Mouse (Mus musculus) heart, postnatal 36 days (tissue): ENCODE measurements around the gene Ldhc. TPM values are rescaled to one million over a fixed set of nuclear protein-coding genes. Genes with fewer than 3 reads are reported as not detected.
A peak's percentile ranks its signal among the peaks of the same experiment; 100 is the strongest.
"Not testable (repeated sequence)": the region's sequence is repeated elsewhere in the genome, so short reads cannot be mapped to it uniquely, and the experiment has no call there.

Source experiments
- DNase-seq, 2 experiments: peaks; one replicate each; pipeline ENCODE4 v3.0.0; 2021 to 2022
- intact Hi-C: fragments of 180-260 bp; cut with DNase I; formaldehyde crosslinking; loops from one replicate; pipeline ENCODE4 v1.15.1; 2025
- total RNA-seq, 2 experiments: library from RNA; stranded (reverse); gene quantifications; 2 replicates each; pipeline ENCODE4 v1.2.3; 2021

Ldhc gene
- total RNA-seq, 2 experiments from 2014 or later = not detected

GRCm38 (mm10) chr7:46881941-46882340 is 20.9 kb downstream of the Ldhc start:
- intact Hi-C loops, DNase-seq: not testable (repeated sequence)

- no peak for DNase-seq
- intact Hi-C loops = no loop called here
Measured at GRCm38 (mm10) chr7:46883304-46883703, 22.3 kb downstream of the Ldhc start.

- intact Hi-C loops = no loop called here
- DNase-seq = no peak
Measured at GRCm38 (mm10) chr7:46895511-46895910, 34.5 kb downstream of the Ldhc start.

- no peak for DNase-seq
- intact Hi-C loops = no loop called here
Measured at GRCm38 (mm10) chr7:46899343-46899742, 38.3 kb downstream of the Ldhc start.

- DNase-seq = no peak
- intact Hi-C loops = loop anchor here (10.0 kb wide), 1 partner anchor 206 kb away; no protein-coding TSS in a partner anchor
Measured at GRCm38 (mm10) chr7:46911250-46911649, 50.2 kb downstream of the Ldhc start.

GRCm38 (mm10) chr7:46916376-46916775 is 55.4 kb downstream of the Ldhc start:
- DNase-seq = no peak
- intact Hi-C loops = loop anchor here (5.0 to 10.0 kb wide), 4 partner anchors 69 to 212 kb away; partner anchors contain the start of genes Gtf2h1 and Hps5

GRCm38 (mm10) chr7:46918678-46919371 is 57.8 kb downstream of the Ldhc start:
- DNase-seq = no peak
- intact Hi-C loops = loop anchor here (5.0 to 10.0 kb wide), 4 partner anchors 72 to 214 kb away; partner anchors contain the start of genes Gtf2h1 and Hps5

- DNase-seq = peak; percentile 93 to 95
- intact Hi-C loops = loop anchor here (2.0 to 10.0 kb wide), 6 partner anchors 37 to 1055 kb away; partner anchors contain the start of genes Gtf2h1 and Hps5
Measured at GRCm38 (mm10) chr7:46919551-46920176, 58.7 kb downstream of the Ldhc start, which contains the start of gene Tsg101. TSS of gene Tsg101 (minus strand) at chr7:46919969.

GRCm38 (mm10) chr7:46922075-46922474 is 61.1 kb downstream of the Ldhc start:
- no peak for DNase-seq
- intact Hi-C loops = loop anchor here (10.0 kb wide), 1 partner anchor 1057 kb away; no protein-coding TSS in a partner anchor

Other genes with a start within 250 kb of the Ldhc start
- gene Sergef, start 221.4 kb upstream of the Ldhc start, total RNA-seq = 1 to 10 TPM; 3.0 to 4.7 TPM
- not detected for gene Tph1, start 188.7 kb upstream of the Ldhc start, total RNA-seq
- gene Saal1, start 150.5 kb upstream of the Ldhc start, total RNA-seq = 1 to 10 TPM; 3.8 to 4.3 TPM
- gene Saa3, start 145.5 kb upstream of the Ldhc start, total RNA-seq = 1 to 10 TPM; 1.4 to 1.8 TPM
- gene Saa4, start 128.6 kb upstream of the Ldhc start, total RNA-seq = not detected
- gene Saa1, start 118.2 kb upstream of the Ldhc start, total RNA-seq = not detected
- not detected for gene Saa2, start 109.4 kb upstream of the Ldhc start, total RNA-seq
- gene Hps5, start 65.1 kb upstream of the Ldhc start, total RNA-seq = 10 to 100 TPM in 1 of 2 experiments, 1 to 10 TPM in 1; 8.8 to 12.7 TPM
- 10 to 100 TPM; 16.9 to 19.5 TPM for gene Gtf2h1, start 65.1 kb upstream of the Ldhc start, total RNA-seq
- 100 to 1,000 TPM; 776 to 801 TPM for gene Ldha, start 19.7 kb upstream of the Ldhc start, total RNA-seq
- 10 to 100 TPM; 60.5 to 61.6 TPM for gene Tsg101, start 58.8 kb downstream of the Ldhc start, total RNA-seq
- gene Uevld, start 97.3 kb downstream of the Ldhc start, total RNA-seq = 10 to 100 TPM in 1 of 2 experiments, 1 to 10 TPM in 1; 9.4 to 10.6 TPM
- not detected for gene Gm9999, start 122.4 kb downstream of the Ldhc start, total RNA-seq
- gene Spty2d1, start 147.2 kb downstream of the Ldhc start, total RNA-seq = 1 to 10 TPM; 6.7 to 8.6 TPM
- gene Tmem86a, start 189.4 kb downstream of the Ldhc start, total RNA-seq = 10 to 100 TPM; 29.2 to 32.6 TPM